Mouse (Mus musculus) brain, embryonic 18.5 days (tissue): ENCODE measurements at regions not wholly inside any gene's neighbourhood (a gene's known extent, or its start where the extent isn't known, plus 50 kb on each side); places are given as distances from the start of the nearest gene placed in this dataset.

Experiments
- DNase-seq: peaks from one replicate; pipeline ENCODE4 v3.0.0-alpha.2; 2012; ENCODE audit warnings: low read depth, low spot score

DNA sequence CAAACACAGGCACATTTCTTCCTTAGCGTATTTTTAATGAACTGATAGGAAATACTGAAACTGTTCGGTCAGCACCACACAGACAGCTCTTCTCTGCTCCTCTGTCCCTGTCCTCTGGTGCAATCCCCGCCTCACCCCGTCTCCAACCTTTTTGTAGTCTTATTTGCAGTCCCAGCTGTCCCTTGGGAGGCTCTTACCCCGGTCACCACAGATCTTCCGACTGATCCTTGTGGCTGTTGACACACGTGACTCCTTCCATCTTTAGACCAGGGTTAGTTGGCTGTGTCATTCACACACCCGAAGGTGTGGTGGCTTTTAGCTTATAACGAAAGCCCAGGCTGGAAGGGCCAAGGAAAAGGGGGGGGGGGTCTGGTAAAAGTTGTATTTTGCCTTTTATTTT lies 56.4 kb downstream of the Cyp26a1 start:
- no peak for DNase-seq

DNA sequence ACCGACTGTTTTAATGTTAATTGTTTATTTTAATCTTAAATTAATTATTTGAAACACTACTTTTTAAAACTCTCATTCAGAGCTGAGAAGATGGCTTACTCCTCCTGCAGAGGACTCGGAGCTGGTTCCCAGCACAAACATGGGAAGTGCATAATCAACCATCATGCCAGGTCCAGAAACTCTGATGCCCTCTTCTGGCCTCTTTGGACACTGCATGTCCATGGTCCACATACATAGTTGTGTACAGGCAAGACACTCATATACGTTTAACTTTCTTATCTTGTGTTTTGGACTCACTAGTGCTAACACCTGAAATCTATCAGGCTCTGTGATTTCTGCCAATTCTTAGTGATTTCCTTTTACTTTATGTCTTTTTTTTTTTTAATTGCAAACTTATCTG lies 57.8 kb downstream of the Cyp26a1 start:
- DNase-seq: no peak

DNA sequence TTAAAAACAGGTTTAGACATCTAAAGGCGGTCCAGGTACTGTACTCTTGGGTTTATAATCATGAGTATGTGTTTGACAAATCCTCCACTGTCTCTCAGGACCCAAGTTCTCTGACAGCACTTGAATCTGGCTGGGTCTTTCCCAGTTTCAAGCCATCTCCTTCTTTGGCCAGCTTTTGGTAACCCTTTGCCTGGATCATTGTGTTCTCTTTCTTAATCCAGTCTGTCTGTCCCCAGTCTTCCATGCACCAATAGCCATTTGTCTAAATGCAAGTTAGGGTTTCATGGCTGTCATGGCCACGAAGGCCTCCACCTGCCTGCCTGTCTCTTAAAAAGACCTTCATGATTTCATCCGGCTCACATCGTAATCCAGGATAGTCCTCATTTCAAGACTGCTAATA lies 71.8 kb downstream of the Cyp26a1 start:
- no peak for DNase-seq

DNA sequence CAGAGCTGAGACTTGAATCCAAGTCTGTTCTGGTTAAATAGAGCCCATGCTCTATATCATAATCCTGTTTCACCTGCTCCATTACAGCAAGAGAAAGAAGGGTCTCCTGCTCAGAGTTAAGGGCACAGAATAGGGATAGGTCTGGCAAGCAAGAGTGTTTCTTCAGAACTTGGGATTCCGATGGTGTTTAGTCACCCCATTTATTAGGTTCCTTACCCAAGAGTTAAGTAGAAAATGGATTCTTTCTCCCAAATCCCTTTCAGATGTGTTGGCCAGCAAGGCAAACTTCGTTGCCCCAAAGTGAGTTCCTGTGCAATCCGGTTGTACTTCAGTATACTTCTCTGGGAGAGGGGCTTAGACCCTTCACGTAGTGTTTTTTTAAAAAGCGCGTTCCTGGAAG lies 74.4 kb downstream of the Cyp26a1 start:
- DNase-seq: no peak

DNA sequence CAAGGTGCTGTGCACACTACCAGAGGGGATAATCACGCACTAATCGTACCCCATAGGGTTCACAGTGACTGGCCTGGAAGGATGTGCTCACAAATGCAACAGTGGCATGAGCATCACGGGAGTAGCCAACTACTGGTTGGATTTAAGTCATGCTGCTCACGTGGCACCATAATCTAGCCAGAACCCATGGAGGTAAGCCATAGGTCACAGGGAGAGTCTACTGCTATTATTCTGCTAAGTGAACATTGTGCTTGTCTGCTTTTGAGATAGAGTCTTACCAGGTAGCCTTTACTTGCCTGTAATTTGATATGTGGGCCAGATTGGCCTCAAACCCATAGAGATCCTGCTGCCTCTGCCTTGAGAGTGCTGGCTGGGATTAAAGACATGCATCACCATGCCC lies 77.0 kb downstream of the Cyp26a1 start:
- no peak for DNase-seq

DNA sequence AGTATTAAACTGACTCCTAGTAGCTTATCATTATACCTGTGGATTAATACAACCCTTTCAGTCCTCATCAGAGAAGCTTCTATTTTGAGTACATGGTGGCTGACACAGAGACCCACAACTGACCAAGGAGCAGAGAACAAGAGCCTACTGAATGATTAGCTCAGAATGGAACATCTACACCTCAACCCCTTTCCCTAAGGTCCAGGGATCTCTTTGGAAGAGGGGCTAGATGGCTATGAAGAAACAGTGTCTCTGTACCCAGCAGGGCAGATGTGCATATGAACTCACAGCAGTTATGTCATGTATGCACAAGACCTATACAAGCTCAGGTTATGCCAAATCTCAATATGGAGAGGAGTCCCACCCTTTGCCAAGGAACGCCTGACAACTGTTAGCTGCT lies 77.4 kb downstream of the Cyp26a1 start:
- no peak for DNase-seq

DNA sequence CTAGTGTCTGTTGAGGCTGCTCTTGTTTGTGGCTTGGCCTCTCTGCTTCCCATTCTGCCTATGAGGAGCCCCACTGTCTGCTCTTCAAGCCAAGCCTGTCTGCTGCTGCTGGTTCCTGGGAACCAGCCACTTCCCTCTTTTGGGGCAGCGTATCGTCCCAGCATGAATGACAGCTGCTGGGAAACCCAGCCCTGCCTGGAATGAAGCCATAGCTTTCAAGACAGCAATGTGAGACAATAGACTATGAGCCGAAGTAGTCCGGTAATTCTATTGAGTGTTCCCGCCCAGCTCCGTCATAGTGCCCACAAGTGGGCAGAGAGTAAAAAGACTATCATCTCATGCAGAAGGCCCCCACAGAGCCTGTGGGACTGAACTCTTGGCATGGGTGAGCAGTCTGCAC lies 80.4 kb downstream of the Cyp26a1 start:
- no peak for DNase-seq

DNA sequence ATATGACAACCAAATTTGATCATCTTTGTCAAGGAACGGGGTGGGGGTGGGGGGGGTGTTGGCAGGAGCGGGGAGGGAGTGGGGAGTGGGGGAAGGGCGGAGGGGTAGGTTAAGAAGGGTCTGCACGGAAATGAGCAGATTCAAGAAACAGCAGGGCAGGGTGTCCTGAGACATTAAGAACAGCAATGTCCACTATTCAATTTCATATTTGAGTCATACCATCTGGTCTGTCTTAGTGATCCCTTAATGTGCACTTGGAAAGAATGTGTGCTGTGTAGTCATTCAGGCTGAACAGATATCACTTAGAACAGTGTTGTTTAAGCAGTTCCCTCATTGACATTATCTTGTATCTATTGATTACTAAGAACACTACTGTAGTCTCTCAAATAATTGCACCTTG lies 81.0 kb downstream of the Cyp26a1 start:
- DNase-seq: no peak

DNA sequence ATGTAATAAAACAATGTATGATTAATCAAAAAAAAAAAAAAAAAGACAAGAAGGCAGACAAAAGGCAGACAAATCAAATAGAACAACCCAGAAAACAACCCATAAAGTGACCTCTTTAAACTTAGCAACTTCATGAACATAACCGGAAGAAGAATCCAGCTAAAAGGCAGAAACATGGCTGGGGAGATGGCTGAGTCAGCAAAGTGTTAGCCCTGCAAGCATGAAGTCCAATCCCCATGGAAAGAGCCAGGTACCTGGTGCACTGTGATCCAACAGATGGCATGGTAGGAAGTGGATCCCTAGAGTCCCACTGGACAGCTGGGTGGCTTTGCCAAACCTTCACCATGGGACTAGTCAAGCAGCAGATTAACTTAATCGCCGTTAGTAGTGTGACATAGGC lies 90.9 kb downstream of the Cyp26a1 start:
- no peak for DNase-seq

DNA sequence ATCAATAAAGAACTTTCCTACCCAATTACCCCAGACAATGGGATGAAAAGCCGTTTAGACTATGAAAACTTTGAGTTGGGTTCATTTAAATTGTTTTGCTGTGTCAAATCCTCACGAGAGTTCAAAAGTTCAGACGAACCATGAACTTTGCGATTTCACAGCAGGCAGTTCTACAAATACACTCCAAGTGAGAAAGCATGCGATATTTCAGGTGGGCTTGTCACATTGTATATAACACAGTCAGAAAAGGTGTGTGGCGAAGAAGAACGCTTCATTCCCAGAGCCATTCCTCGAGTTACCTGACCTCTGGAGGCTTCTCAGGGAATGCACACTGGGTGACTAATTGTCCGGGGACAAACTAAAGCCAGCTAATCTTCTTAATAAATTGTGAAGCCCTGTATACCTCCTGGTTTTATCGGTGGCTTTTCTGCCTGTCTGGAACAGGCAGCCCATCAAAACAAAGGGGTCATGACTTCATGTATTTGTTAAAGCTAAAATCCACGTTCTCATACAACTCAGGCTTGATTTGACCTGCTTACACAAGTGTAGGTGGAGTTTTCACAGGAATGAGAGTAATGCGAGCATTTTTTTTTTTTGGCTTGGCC lies 92.1 kb downstream of the Cyp26a1 start:
- DNase-seq: no peak

DNA sequence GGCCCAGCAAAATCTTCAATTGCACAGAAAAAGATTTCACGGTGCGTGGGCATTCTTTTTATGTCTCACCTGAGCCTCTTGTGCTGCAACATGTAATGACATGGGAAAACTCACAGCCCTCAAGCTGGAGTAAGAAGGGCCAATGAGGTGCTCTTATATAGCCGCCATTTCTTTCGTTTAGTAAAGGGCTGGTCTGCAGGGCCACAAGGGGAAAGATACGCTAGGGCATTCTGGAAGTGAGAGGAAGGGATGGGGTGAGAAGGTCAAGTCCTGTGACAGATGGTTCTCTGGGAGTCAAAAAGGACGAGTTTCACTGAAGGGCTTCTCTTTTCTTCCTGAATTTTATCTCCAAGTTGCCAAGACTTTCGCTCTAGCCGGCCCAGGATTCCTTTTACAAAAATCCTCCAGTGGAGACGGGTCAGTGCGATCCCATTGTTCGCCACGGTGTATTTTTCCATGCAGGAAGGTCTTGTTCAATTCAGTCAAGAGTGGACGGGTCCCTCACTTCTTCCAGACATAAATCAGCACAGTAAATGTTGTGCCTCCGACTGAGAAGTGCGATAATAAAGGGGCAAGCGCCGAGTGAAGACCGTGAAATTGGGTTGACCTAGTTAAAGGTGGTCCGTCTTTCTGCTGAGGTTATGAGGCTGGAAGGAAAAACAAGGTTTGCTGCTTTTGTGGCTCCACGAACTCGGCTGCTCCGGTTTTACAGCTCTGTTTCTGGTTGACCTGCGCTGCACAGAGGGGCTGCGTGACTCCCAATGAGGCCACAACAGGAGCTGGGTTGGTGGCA lies 92.9 kb downstream of the Cyp26a1 start:
- no peak for DNase-seq

DNA sequence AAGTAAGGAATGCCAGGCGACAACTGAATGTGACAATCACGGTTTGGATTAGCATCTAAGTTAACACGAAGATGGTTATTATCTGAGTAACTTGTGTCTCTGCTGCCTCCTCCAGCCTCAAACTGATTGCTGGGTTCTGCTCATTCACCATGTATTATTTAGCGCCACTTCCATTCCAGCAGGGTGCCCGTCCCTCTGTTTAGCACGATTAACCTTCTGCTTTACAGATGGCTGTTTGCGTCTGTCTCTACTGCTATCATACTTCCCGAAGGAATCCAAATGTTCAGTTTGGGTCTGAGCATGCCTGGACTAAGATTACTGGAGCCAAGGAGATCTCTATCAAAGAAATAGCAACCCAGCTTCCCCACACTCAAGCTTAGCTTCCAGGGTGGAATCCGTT lies 95.6 kb downstream of the Cyp26a1 start:
- no peak for DNase-seq

DNA sequence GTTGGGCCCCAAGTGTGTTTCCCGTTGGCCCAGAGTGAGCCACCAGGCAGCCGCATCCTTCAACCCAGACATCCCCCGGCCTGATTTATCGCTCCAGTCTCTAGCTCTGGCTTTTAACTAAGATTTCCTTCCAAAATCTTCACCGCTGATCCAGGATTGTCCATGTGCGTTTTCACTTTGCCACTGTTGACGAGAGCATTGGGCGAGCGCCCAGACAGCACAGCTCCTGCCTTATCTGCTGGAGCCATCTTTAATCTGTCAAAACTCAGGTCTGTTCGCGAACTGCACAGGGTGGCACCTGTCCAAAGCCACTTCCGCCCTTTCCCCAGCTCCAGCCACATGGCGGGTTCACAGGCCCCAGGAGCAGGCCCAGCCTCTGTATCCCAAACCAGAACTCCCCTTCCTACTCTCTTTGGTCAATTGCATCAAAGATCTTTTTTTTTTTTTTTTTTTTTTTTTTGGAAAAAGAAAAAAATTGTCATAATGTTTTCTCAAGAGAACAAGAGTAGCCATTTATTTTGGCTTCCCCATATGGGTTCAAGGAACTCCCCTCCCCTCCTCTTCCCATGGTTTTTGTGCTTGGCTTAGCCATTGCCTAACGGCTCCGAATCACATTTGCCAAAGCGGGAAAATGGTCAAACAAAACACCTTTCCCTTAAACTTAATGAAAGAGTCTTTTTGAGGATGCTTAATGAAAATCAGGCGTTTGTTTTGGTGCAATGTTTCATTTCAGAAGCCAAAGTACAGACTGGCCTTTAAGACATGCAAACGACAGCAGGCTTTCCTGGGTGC lies 98.2 kb downstream of the Cyp26a1 start:
- DNase-seq: peak; percentile 42

DNA sequence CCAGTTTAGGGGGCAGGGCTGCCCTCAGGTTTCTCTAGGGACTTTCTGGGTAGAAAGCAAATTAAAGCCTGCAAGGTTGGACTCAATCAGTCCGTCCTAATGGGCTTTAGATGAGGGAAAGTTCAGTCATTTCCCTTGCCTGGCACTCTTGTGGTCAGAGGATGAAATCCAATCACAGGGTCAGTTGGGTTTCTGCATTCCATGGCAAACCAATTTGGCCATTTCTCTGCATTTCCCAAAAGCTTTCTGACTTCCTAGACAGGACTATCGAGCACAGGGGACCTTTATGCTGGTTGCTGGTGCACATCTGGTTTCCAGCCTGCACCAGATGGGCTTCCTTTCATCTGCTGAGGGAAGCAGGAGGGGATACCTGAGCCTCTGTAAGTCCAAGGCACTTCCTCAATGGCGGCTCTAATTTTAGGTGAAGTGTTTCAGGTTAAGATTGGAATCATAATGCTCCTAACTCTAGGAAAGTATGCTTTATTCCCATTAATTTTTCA lies 102.6 kb downstream of the Cyp26a1 start:
- DNase-seq: no peak

DNA sequence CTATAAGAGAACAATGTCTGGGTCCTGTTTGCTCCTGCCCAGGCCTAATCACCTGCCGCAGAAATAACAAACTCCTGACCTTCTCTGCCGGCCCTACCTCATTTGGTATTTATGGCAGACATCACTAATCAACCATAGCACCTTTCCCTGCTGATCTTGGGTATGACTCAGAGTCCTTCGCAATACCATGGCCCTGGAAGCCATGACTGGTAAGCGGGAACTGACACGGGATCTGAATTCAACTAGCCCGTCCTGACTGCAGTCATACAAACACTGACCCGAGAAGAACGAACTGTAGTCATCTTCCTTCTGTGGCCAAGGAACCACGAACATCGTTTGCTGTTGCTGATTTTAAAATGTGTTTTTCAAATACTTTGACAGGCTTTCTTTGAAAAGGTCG lies 112.1 kb downstream of the Cyp26a1 start:
- DNase-seq: no peak

DNA sequence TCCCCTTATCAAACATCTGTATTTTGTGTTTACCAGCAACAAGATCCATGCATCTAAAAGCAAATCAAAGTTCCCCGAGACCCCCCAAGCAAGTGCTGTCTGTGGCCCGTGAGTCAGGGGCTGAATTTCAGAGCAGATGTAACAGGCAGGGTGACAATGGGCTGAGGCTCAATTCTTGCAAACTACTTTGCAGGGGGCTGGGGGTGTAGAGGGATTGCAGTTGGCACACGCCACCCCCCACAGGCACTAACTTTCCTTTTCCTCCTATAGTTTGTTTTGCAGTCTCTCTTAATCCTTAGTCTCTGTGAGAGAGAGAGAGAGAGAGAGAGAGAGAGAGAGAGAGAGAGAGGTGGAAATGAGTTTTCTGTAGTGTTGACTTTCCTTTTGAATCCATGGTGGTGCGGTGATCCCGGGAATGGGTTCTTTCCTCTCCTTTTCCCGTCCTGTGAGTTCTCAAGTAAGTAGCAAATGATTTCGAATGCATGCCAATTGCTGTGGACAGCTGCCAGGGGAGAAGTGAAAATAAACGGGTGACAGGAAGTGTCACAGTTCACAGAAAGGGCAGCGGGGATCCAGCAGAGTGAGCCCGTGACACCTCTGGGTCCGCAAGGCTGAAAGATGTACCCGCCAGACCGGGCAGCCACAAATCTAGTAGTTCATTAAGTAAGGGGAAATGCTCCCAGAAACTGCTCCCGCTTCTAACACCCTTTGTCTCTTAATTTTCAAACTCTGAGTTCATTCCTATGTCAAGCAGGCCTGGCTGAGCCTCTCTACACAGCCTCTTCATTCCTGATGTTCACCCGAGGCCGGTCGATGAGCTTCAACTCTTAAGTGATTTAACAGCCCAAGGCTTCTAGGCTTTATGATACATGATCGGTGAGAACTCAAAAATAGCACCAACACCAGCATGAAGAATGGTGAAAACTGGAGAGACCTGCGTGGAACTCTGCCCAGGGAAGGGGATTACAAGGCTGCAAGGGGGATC lies 116.8 kb downstream of the Cyp26a1 start:
- DNase-seq: no peak

DNA sequence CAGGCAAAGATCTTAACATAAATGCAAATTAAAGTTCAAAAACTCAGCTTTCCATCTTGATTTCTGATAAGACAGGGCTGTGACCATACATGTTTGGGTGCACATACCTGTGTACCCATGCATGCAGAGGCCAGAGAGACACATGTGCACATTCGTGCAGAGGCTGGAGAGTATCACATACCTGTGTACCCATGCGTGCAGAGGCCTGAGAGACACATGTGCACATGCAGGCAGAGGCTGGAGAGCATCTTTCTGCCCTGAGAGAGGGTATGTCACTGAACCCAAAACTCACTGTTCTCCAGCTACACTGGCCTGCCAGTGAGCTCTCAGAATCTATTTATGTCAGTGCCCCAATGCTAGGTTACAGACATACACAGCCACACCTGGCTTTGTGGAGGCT lies 118.0 kb downstream of the Cyp26a1 start:
- DNase-seq: no peak

DNA sequence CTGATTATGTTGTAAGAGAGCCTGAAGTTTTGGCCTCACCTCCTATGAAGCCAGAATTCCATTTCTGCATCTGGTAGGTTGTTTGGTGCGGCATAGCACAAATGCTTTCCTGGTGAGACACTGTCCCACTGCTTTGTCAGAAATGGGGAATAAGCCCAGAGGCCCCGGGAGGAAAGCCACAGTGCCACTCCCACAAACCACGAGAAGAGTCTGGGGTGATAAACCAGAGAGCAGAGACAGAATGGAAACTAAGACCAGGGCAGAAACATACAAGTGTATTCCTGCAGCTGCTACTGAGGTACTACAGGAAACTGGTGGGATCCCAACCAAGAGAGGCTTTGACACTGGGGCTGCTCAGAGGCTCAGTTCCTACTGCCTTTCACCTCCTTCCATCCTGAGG lies 123.6 kb downstream of the Cyp26a1 start:
- DNase-seq: no peak

DNA sequence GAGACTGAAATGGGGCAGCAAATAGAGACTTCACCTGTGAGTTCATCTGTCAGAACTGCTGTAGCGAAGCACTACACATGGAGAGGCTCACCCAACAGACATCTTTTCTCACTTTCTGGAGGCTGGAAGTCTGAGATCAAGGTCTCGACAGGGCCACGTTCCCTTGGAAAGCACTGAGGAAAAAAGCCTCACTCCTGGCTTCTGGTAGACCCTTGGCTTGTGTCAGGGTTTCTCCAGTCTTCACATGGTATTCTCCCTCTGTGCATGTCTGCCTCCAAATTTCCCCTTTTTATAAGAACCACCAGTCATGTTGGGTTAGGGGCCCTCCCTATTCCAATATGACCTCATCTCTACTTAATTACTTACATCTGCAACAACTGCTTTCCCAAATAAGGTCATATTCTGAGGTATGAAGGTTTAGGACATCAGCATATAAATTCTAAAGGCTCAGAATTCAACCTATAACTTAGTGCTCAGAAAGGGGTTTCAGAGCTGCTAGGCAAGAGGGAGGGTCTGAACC lies 124.1 kb downstream of the Cyp26a1 start:
- no peak for DNase-seq

DNA sequence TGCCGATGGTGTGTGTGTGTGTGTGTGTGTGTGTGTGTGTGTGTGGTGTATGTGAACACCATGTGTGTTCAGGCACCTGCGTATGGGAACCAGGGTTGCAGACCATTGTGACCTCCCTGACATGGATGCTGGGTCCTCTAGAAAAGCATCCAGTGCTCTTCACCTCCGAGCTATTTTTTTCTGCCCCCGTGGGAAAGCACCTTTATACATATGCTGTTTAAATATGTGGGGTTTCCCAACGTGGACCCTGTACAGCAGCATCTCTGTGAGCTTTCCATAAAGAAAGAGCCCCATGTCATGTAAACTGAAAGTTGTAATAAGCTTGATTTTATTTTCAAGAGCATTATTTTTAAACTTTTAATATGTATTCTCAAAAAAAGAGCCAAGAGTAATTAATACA lies 126.6 kb downstream of the Cyp26a1 start:
- DNase-seq: no peak

DNA sequence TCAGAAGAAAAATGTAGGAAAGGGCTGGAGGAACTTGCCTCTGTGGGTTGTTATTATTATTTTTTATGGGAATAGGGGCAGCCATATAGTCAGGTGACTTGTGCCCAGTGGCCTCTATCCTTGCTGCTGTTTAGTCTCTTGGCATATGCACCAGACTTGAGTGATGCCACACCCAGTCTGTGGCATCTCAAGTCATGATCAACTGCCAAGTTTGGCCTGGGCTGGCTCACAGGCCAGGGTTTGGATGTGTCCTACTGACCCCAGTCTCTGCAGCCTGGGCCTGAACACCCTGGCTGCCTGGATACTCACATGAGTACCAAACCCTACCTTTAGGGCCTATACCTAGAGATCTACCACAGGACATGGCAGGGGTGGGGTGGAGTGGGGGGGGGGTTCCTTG lies 133.8 kb downstream of the Cyp26a1 start:
- no peak for DNase-seq
